Mouse (Mus musculus) central nervous system, embryonic 11.5 days (tissue): ENCODE results near the gene Gm10570. TPM values are rescaled to one million over a fixed set of nuclear protein-coding genes. Genes with fewer than 3 reads are reported as not detected.

Experiments used
- polyA plus RNA-seq: library from polyadenylated mRNA; depleted of rRNA; stranded (reverse); fragments of >200 nt; gene quantifications from 2 replicates; pipeline ENCODE4 v1.2.3, GENCODE M21; 2012; rRNA removed

Gm10570 gene
- polyA plus RNA-seq, result 0.12 TPM in 1 of 2 replicates, not detected in the other

DNA sequence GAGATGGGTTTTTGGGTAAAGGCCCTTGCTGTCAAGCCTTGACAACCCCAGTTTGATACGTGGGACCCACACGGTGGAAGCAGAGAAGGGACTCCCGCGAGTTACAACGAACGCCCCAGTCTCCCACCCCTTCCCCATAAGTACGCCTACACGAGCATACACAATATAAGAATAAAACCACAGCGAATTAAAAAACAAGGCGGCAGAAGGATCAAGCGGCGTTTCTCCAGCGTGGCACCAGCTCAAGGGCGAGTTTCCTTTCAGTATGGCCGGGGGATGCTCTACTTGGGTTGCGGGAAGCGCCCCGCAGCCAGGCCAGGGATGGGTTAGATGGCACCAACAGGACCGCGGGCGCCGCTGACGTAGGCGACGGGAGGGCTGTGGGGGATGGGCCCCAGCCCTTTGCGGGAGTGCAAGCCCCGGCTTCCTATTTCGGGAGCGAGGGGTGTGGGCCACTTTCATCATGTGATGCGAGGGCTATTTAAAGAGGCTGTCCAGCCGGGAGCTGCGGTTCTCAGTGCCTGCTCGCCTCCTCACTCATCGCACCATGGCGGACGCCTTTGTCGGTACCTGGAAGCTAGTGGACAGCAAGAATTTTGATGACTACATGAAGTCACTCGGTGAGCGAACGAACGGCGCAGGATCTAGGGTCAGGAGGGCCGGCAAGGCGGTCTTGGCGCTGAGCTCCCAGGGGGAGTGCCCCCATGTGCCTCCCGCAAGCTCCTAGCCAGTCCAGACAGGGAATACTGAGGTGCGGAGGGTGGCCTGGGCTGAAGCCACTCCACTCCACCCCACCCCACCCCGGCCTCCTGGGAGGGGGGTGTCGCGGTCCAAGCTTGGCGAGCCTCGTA lies at the start of gene Gm10570, which contains the start of gene Fabp3:
Gene Gm10570, minus strand, starts transcription at position 444 of the 851 bp plus-strand sequence.
Gene Fabp3, plus strand, starts transcription at position 365 of the 851 bp plus-strand sequence.

GRCm38 (mm10) chr4:130279105-130279504 lies 29.4 kb downstream of the Gm10570 start, which contains the start of gene Serinc2:
Gene Serinc2 (minus strand): TSS chr4:130279205.

Other genes starting within 250 kb of the Gm10570 start
- gene Pef1, start 206.1 kb downstream of the Gm10570 start, polyA plus RNA-seq, result 32.7 and 50.3 TPM in 2 replicates
- gene Hcrtr1, start 169.3 kb downstream of the Gm10570 start, polyA plus RNA-seq, result 0.58 and 0.65 TPM in 2 replicates
- 7.9 and 9.3 TPM in 2 replicates for gene Tinagl1, start 133.6 kb downstream of the Gm10570 start, polyA plus RNA-seq
- 0.10 TPM in 1 of 2 replicates, not detected in the other for gene Gm853, start 86.3 kb downstream of the Gm10570 start, polyA plus RNA-seq
- 30.9 and 69.1 TPM in 2 replicates for gene Serinc2, start 29.5 kb downstream of the Gm10570 start, polyA plus RNA-seq
- 13.1 and 28.9 TPM in 2 replicates for gene Fabp3, start 79 bp downstream of the Gm10570 start, polyA plus RNA-seq
- gene Zcchc17, start 51.3 kb upstream of the Gm10570 start, polyA plus RNA-seq, result 43.6 and 46.5 TPM in 2 replicates
- gene Snrnp40, start 51.5 kb upstream of the Gm10570 start, polyA plus RNA-seq, result 132 TPM in 2 replicates